Mouse (Mus musculus) gastrocnemius, adult 8-10 months (tissue): ENCODE measurements around the gene Lpcat4. TPM values are rescaled to one million over a fixed set of nuclear protein-coding genes. Genes with fewer than 3 reads are reported as not detected.

ENCODE experiments used
- total RNA-seq, 4 experiments: library from RNA; stranded (reverse); gene quantifications; 2 replicates each; pipeline ENCODE4 v1.2.4; 2022

The Lpcat4 gene
- total RNA-seq, 4 experiments from 2014 or later = 0.61 to 1.3 (median 0.97) TPM

Other genes starting within 250 kb of the Lpcat4 start
- not detected for gene Olfr1309, start 249.2 kb upstream of the Lpcat4 start, total RNA-seq
- not detected for gene Olfr1310, start 226.8 kb upstream of the Lpcat4 start, total RNA-seq
- not detected for gene Olfr1311, start 215.1 kb upstream of the Lpcat4 start, total RNA-seq
- not detected for gene Olfr1312, start 189.2 kb upstream of the Lpcat4 start, total RNA-seq
- not detected for gene Olfr1313, start 161.6 kb upstream of the Lpcat4 start, total RNA-seq
- not detected for gene Olfr1314, start 142.7 kb upstream of the Lpcat4 start, total RNA-seq
- gene Olfr1315-ps1, start 124.0 kb upstream of the Lpcat4 start, total RNA-seq = not detected
- not detected for gene Olfr1316, start 104.5 kb upstream of the Lpcat4 start, total RNA-seq
- gene Olfr1317, start 99.1 kb upstream of the Lpcat4 start, total RNA-seq = not detected
- not detected for gene Olfr1318, start 85.3 kb upstream of the Lpcat4 start, total RNA-seq
- not detected for gene Nutm1, start 19.8 kb downstream of the Lpcat4 start, total RNA-seq
- gene Nop10, start 22.5 kb downstream of the Lpcat4 start, total RNA-seq = 10 to 100 TPM; 50.0 to 61.0 (median 55.2) TPM
- gene Slc12a6, start 26.4 kb downstream of the Lpcat4 start, total RNA-seq = 10 to 100 TPM; 26.2 to 30.9 (median 27.1) TPM
- under 1 TPM in 3 of 4 experiments, not detected in 1; 0.72 to 0.89 (median 0.87) TPM for gene Gm21985, start 26.8 kb downstream of the Lpcat4 start, total RNA-seq
- 10 to 100 TPM; 72.9 to 76.0 (median 73.7) TPM for gene Emc4, start 128.6 kb downstream of the Lpcat4 start, total RNA-seq
- 1 to 10 TPM; 1.7 to 4.3 (median 2.0) TPM for gene Katnbl1, start 139.7 kb downstream of the Lpcat4 start, total RNA-seq
- gene Emc7, start 215.5 kb downstream of the Lpcat4 start, total RNA-seq = 10 to 100 TPM; 12.2 to 14.3 (median 13.5) TPM
- not detected for gene Chrm5, start 241.3 kb downstream of the Lpcat4 start, total RNA-seq